Mouse (Mus musculus): ENCODE data around the gene Gm11034.

The Gm11034 gene

GRCm38 (mm10) chr8:72213536-72213935 is at the start of gene Gm11034:
Gene Gm11034, minus strand, starts transcription at chr8:72213636.
- no peak for DNase-seq

- DNase-seq: no peak
Observed at GRCm38 (mm10) chr8:72262756-72263155, 49.3 kb upstream of the Gm11034 start.

- no peak for DNase-seq
Observed at GRCm38 (mm10) chr8:72261872-72262271, 48.4 kb upstream of the Gm11034 start.

GRCm38 (mm10) chr8:72261431-72261830 is 48.0 kb upstream of the Gm11034 start:
- DNase-seq: no peak

GRCm38 (mm10) chr8:72261019-72261418 is 47.6 kb upstream of the Gm11034 start:
- DNase-seq: no peak

- DNase-seq: no peak
Observed at GRCm38 (mm10) chr8:72260585-72260984, 47.1 kb upstream of the Gm11034 start.

GRCm38 (mm10) chr8:72259862-72260261 is 46.4 kb upstream of the Gm11034 start:
- DNase-seq: no peak

GRCm38 (mm10) chr8:72257902-72258238 is 44.4 kb upstream of the Gm11034 start:
- DNase-seq: no peak

GRCm38 (mm10) chr8:72257171-72257901 is 43.9 kb upstream of the Gm11034 start:
- DNase-seq: peak; percentile 60

- DNase-seq: no peak
Observed at GRCm38 (mm10) chr8:72244610-72245009, 31.2 kb upstream of the Gm11034 start.

- no peak for DNase-seq
Observed at GRCm38 (mm10) chr8:72242226-72242625, 28.8 kb upstream of the Gm11034 start.

- DNase-seq: peak; percentile 39
Observed at GRCm38 (mm10) chr8:72240951-72241350, 27.5 kb upstream of the Gm11034 start.

GRCm38 (mm10) chr8:72240403-72240763 is 26.9 kb upstream of the Gm11034 start:
- no peak for DNase-seq

GRCm38 (mm10) chr8:72239499-72240402 is 26.3 kb upstream of the Gm11034 start, which contains the start of gene Ap1m1:
Gene Ap1m1, plus strand, starts transcription at chr8:72240018.
- DNase-seq: peak; percentile 96

- DNase-seq: no peak
Observed at GRCm38 (mm10) chr8:72222656-72223055, 9.2 kb upstream of the Gm11034 start.

- no peak for DNase-seq
Observed at GRCm38 (mm10) chr8:72220758-72221157, 7.3 kb upstream of the Gm11034 start.

GRCm38 (mm10) chr8:72219541-72220363 is 6.3 kb upstream of the Gm11034 start, which contains the start of gene Fam32a:
Gene Fam32a, plus strand, starts transcription at chr8:72219730.
- peak; percentile 87 for DNase-seq

- no peak for DNase-seq
Observed at GRCm38 (mm10) chr8:72218781-72219540, 5.5 kb upstream of the Gm11034 start.

- no peak for DNase-seq
Observed at GRCm38 (mm10) chr8:72215871-72216270, 2.4 kb upstream of the Gm11034 start.

- DNase-seq: no peak
Observed at GRCm38 (mm10) chr8:72215060-72215459, 1.6 kb upstream of the Gm11034 start.

- peak; percentile 15 for DNase-seq
Observed at GRCm38 (mm10) chr8:72212751-72213150, 685 bp downstream of the Gm11034 start, which contains the start of gene Cib3. Gene Cib3, minus strand, starts transcription at chr8:72212837.

GRCm38 (mm10) chr8:72211846-72212245 is 1.6 kb downstream of the Gm11034 start:
- no peak for DNase-seq

Data from right cerebral cortex, postnatal 14 days (tissue).